ENCODE assay signal across 36 mouse cellular contexts in the genomic region with DNA sequence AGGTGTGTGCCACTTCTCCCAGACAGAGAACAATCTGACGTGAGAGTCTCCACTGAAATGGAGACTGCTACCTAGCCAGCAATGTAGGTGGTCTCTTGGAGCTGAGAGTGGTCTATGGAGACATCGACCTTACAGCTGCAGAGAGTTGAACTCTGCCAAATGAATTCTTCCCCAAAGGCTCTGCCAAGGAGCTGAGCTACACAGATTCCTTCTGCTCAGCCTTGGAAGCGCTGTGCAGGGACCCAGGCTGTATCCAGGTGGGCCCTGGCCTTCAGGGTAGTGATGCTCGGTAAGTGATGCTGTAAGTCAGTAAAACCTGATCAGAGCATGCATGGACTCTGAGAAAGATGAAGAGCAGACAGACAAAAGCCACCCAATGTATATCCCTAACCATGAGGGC. TPM values are rescaled to one million over a fixed set of nuclear protein-coding genes. Genes with fewer than 3 reads are reported as not detected.
DNase-seq lines count a peak whose midpoint lies in the region; ATAC-seq and TF ChIP-seq lines count a peak whose summit lies in the region.
"Had no signal": no experiment of that assay in that cellular context is flagged by ENCODE, and none has a peak within 500 bp of the region (broad histone marks: within the 10 kb centered on the region; RNA-seq: fewer than 3 reads in every experiment).

No protein-coding gene starts in this region.

- H3K36me3 ChIP-seq in forebrain, embryonic 14.5 days (ENCODE audit: control insufficient read depth, insufficient read depth, low read length): no peaks in the 10 kb centered on the region
- H3K36me3 ChIP-seq in forebrain, embryonic 11.5 days (ENCODE audit: control insufficient read depth, insufficient read depth, low read length): no peaks in the 10 kb centered on the region
- no peaks in the 10 kb centered on the region for H3K36me3 ChIP-seq in hindbrain, embryonic 16.5 days (ENCODE audit: control insufficient read depth, insufficient read depth, low read length)
- H3K36me3 ChIP-seq in hindbrain, embryonic 12.5 days: no peaks in the 10 kb centered on the region
- no peaks in the 10 kb centered on the region for H3K36me3 ChIP-seq in midbrain, postnatal 0 days (ENCODE audit: insufficient read depth, low read length)
- H3K36me3 ChIP-seq in midbrain, embryonic 11.5 days (ENCODE audit: control insufficient read depth, insufficient read depth, low read length): no peaks in the 10 kb centered on the region
- H3K36me3 ChIP-seq: embryonic facial prominence, embryonic 13.5 days; G1E; lung, embryonic 15.5 days; midbrain, embryonic 13.5 days; stomach, embryonic 15.5 days had no signal

- DNase-seq in forebrain, embryonic 14.5 days (ENCODE audit: low spot score): peak; percentile 55
- no peak for DNase-seq in forebrain, embryonic 11.5 days (ENCODE audit: low spot score)
- DNase-seq in midbrain, postnatal 0 days (ENCODE audit: low spot score): peak; percentile 60
- DNase-seq in midbrain, embryonic 11.5 days (ENCODE audit: low spot score, missing footprints): no peak
- DNase-seq: adrenal gland, postnatal 14 days; embryo, embryonic 11 days; gastrocnemius, adult 2 months; gastrocnemius, postnatal 36 days; heart, adult 18-20 months; heart, postnatal 36 days; kidney, adult 8-10 months; kidney, postnatal 4 days; lung, postnatal 4 days; right cerebral cortex, postnatal 14 days; thymus, adult 18-20 months; thymus, postnatal 25 days had no signal

- H3K27me3 ChIP-seq in forebrain, embryonic 14.5 days (replicated peaks; ENCODE audit: control insufficient read depth, insufficient read depth, low read length): no peaks in the 10 kb centered on the region
- no peaks in the 10 kb centered on the region for H3K27me3 ChIP-seq in forebrain, embryonic 11.5 days (ENCODE audit: control insufficient read depth, insufficient read depth, low read length)
- H3K27me3 ChIP-seq in hindbrain, embryonic 16.5 days (replicated peaks; ENCODE audit: control insufficient read depth, insufficient read depth, low read length): no peaks in the 10 kb centered on the region
- H3K27me3 ChIP-seq in hindbrain, embryonic 12.5 days: no peaks in the 10 kb centered on the region
- H3K27me3 ChIP-seq in midbrain, postnatal 0 days (ENCODE audit: insufficient read depth, low read length): 0 out of 2 replicates have a peak, but pooled peaks cover 2% of the 10 kb centered on the region
- H3K27me3 ChIP-seq in midbrain, embryonic 11.5 days (ENCODE audit: control insufficient read depth, insufficient read depth, low read length): no peaks in the 10 kb centered on the region
- H3K27me3 ChIP-seq: embryonic facial prominence, embryonic 13.5 days; lung, embryonic 15.5 days; midbrain, embryonic 13.5 days; stomach, embryonic 15.5 days had no signal

- H3K4me3 ChIP-seq in forebrain, embryonic 14.5 days (ENCODE audit: low read depth, low read length): no peak overlapping the region
- H3K4me3 ChIP-seq in forebrain, embryonic 11.5 days (ENCODE audit: low read depth, low read length): no peak overlapping the region
- no peak overlapping the region for H3K4me3 ChIP-seq in hindbrain, embryonic 16.5 days (ENCODE audit: low read length)
- no peak overlapping the region for H3K4me3 ChIP-seq in hindbrain, embryonic 12.5 days
- no peak overlapping the region for H3K4me3 ChIP-seq in midbrain, postnatal 0 days (ENCODE audit: low read depth, low read length)
- no peak overlapping the region for H3K4me3 ChIP-seq in midbrain, embryonic 11.5 days (ENCODE audit: low read depth, low read length)
- H3K4me3 ChIP-seq: embryonic facial prominence, embryonic 13.5 days; gastrocnemius, adult 2 months; lung, embryonic 15.5 days; megakaryocyte, embryonic 14.5 days; midbrain, embryonic 13.5 days; stomach, embryonic 15.5 days had no signal

- no peaks in the 10 kb centered on the region for H3K4me1 ChIP-seq in forebrain, embryonic 14.5 days (ENCODE audit: control insufficient read depth, insufficient read depth, low read length)
- H3K4me1 ChIP-seq in forebrain, embryonic 11.5 days (replicated peaks; ENCODE audit: control insufficient read depth, insufficient read depth, low read length): no peaks in the 10 kb centered on the region
- H3K4me1 ChIP-seq in hindbrain, embryonic 16.5 days (ENCODE audit: control insufficient read depth, insufficient read depth, low read depth, low read length): no peaks in the 10 kb centered on the region
- no peaks in the 10 kb centered on the region for H3K4me1 ChIP-seq in hindbrain, embryonic 12.5 days
- no peaks in the 10 kb centered on the region for H3K4me1 ChIP-seq in midbrain, postnatal 0 days (ENCODE audit: insufficient read depth, low read length)
- no peaks in the 10 kb centered on the region for H3K4me1 ChIP-seq in midbrain, embryonic 11.5 days (ENCODE audit: control insufficient read depth, insufficient read depth, low read length)
- H3K4me1 ChIP-seq: lung, embryonic 15.5 days; midbrain, embryonic 13.5 days; stomach, embryonic 15.5 days had no signal

- 70% methylated on average over 4 of the region's 4 CpGs for WGBS in forebrain, embryonic 14.5 days
- 82% methylated on average over 4 of the region's 4 CpGs for WGBS in forebrain, embryonic 11.5 days
- WGBS in hindbrain, embryonic 16.5 days: 74% methylated on average over 4 of the region's 4 CpGs
- 78% methylated on average over 4 of the region's 4 CpGs for WGBS in hindbrain, embryonic 12.5 days
- WGBS in midbrain, postnatal 0 days: 68% methylated on average over 4 of the region's 4 CpGs
- 77% methylated on average over 4 of the region's 4 CpGs for WGBS in midbrain, embryonic 11.5 days

- no peak overlapping the region for H3K4me2 ChIP-seq in forebrain, embryonic 14.5 days (ENCODE audit: low read length)
- no peak overlapping the region for H3K4me2 ChIP-seq in forebrain, embryonic 11.5 days (ENCODE audit: low read depth, low read length, severe bottlenecking)
- no peak overlapping the region for H3K4me2 ChIP-seq in hindbrain, embryonic 16.5 days (ENCODE audit: low read length)
- H3K4me2 ChIP-seq in hindbrain, embryonic 12.5 days (replicated peaks): no peak overlapping the region
- H3K4me2 ChIP-seq in midbrain, postnatal 0 days (ENCODE audit: low read depth, low read length, poor library complexity, severe bottlenecking): no peak overlapping the region
- H3K4me2 ChIP-seq in midbrain, embryonic 11.5 days: no peak overlapping the region
- H3K4me2 ChIP-seq: embryonic facial prominence, embryonic 13.5 days; heart, embryonic 11.5 days; liver, embryonic 11.5 days; lung, embryonic 15.5 days; midbrain, embryonic 13.5 days; stomach, embryonic 15.5 days had no signal

- H3K9me3 ChIP-seq in forebrain, embryonic 14.5 days (replicated peaks; ENCODE audit: control insufficient read depth, low read length): no peaks in the 10 kb centered on the region
- no peaks in the 10 kb centered on the region for H3K9me3 ChIP-seq in forebrain, embryonic 11.5 days (ENCODE audit: control insufficient read depth, low read length)
- H3K9me3 ChIP-seq in hindbrain, embryonic 16.5 days (ENCODE audit: control insufficient read depth, low read length): no peaks in the 10 kb centered on the region
- H3K9me3 ChIP-seq in hindbrain, embryonic 12.5 days (replicated peaks): no peaks in the 10 kb centered on the region
- no peaks in the 10 kb centered on the region for H3K9me3 ChIP-seq in midbrain, postnatal 0 days (ENCODE audit: low read length)
- no peaks in the 10 kb centered on the region for H3K9me3 ChIP-seq in midbrain, embryonic 11.5 days (ENCODE audit: control insufficient read depth, low read length)
- H3K9me3 ChIP-seq: embryonic facial prominence, embryonic 13.5 days; G1E; lung, embryonic 15.5 days; megakaryocyte, embryonic 14.5 days; midbrain, embryonic 13.5 days; stomach, embryonic 15.5 days had no signal

- no peak overlapping the region for H3K9ac ChIP-seq in forebrain, embryonic 14.5 days (ENCODE audit: low read length)
- no peak overlapping the region for H3K9ac ChIP-seq in forebrain, embryonic 11.5 days (ENCODE audit: low read length)
- no peak overlapping the region for H3K9ac ChIP-seq in hindbrain, embryonic 16.5 days (ENCODE audit: low read depth, low read length)
- no peak overlapping the region for H3K9ac ChIP-seq in hindbrain, embryonic 12.5 days
- H3K9ac ChIP-seq in midbrain, postnatal 0 days (replicated peaks; ENCODE audit: low read length, poor library complexity, severe bottlenecking): no peak overlapping the region
- H3K9ac ChIP-seq in midbrain, embryonic 11.5 days (ENCODE audit: low read length): no peak overlapping the region
- H3K9ac ChIP-seq: embryonic facial prominence, embryonic 13.5 days; lung, embryonic 15.5 days; midbrain, embryonic 13.5 days; stomach, embryonic 15.5 days had no signal

- no peak overlapping the region for H3K27ac ChIP-seq in forebrain, embryonic 14.5 days (ENCODE audit: low read depth, low read length)
- H3K27ac ChIP-seq in forebrain, embryonic 11.5 days (ENCODE audit: low read depth, low read length): no peak overlapping the region
- peak overlapping the region; percentile 44; the same call in 1 of the 2 replicates for H3K27ac ChIP-seq in hindbrain, embryonic 16.5 days (ENCODE audit: low read depth, low read length)
- H3K27ac ChIP-seq in hindbrain, embryonic 12.5 days: no peak overlapping the region
- H3K27ac ChIP-seq in midbrain, postnatal 0 days (ENCODE audit: low read depth, low read length): no peak overlapping the region
- H3K27ac ChIP-seq in midbrain, embryonic 11.5 days (ENCODE audit: low read depth, low read length): no peak overlapping the region
- H3K27ac ChIP-seq: embryonic facial prominence, embryonic 13.5 days; gastrocnemius, adult 2 months; kidney, postnatal 0 days; lung, embryonic 15.5 days; midbrain, embryonic 13.5 days; stomach, embryonic 15.5 days had no signal

- no peak for TF ChIP-seq CTCF in midbrain, postnatal 0 days (IDR thresholded peaks at IDR 0.05)

- peak; percentile 32; the same call in 1 of the 2 replicates for ATAC-seq in forebrain, embryonic 14.5 days
- no peak for ATAC-seq in forebrain, embryonic 11.5 days (replicated peaks; ENCODE audit: low FRiP score)
- peak; percentile 73 for ATAC-seq in hindbrain, embryonic 16.5 days
- ATAC-seq in hindbrain, embryonic 12.5 days (ENCODE audit: low FRiP score): no peak
- ATAC-seq in midbrain, postnatal 0 days (ENCODE audit: low FRiP score): no peak; the same call in 1 of the 2 replicates
- no peak for ATAC-seq in midbrain, embryonic 11.5 days (ENCODE audit: low FRiP score)
- no peak for ATAC-seq in erythroid progenitor cell, adult 5-6 weeks (replicated peaks; ENCODE audit: low FRiP score, poor library complexity, severe bottlenecking)
- ATAC-seq: intestine, embryonic 16.5 days; midbrain, embryonic 13.5 days; Patski had no signal

RNA-seq across cellular contexts. Expression of a gene that starts 10.8 kb away (rescaled TPM):
- polyA plus RNA-seq in forebrain, embryonic 14.5 days (2014; fragmentation: Nextera tagmentation; extraction: Ambion mirVana): not detected in 2 replicates
- not detected in 2 replicates for polyA plus RNA-seq in forebrain, embryonic 11.5 days (2014; fragmentation: Nextera tagmentation; extraction: Ambion mirVana)
- not detected in 2 replicates for polyA plus RNA-seq in hindbrain, embryonic 16.5 days (2015; fragmentation: Nextera tagmentation; extraction: Ambion mirVana)
- polyA plus RNA-seq in hindbrain, embryonic 12.5 days (2016; fragmentation: Nextera tagmentation; extraction: Ambion mirVana): not detected in 2 replicates
- not detected in 2 replicates for total RNA-seq in midbrain, postnatal 0 days (2014; rRNA removed)
- polyA plus RNA-seq in midbrain, postnatal 0 days (2015; fragmentation: Nextera tagmentation; extraction: Ambion mirVana): not detected in 2 replicates
- not detected in 2 replicates for polyA plus RNA-seq in midbrain, embryonic 11.5 days (2014; fragmentation: Nextera tagmentation; extraction: Ambion mirVana)
- total RNA-seq in erythroid progenitor cell, adult 5-6 weeks (2015; ENCODE audit: low replicate concordance): not detected in 2 replicates
- not detected in 2 replicates for total RNA-seq in erythroid progenitor cell, adult 5-6 weeks (2017; ENCODE audit: low replicate concordance)
- total RNA-seq: adrenal gland, postnatal 14 days; G1E; gastrocnemius, adult 2 months; gastrocnemius, postnatal 36 days; heart, adult 18-20 months; heart, postnatal 36 days; layer of hippocampus, adult 8-10 months; layer of hippocampus, postnatal 25 days; monocyte, adult 5-6 weeks had no signal
- polyA plus RNA-seq: embryonic facial prominence, embryonic 13.5 days; G1E; heart, embryonic 11.5 days; heart, embryonic 16.5 days; intestine, embryonic 16.5 days; kidney, postnatal 0 days; limb, embryonic 11.5 days; liver, embryonic 11.5 days; lung, embryonic 15.5 days; midbrain, embryonic 13.5 days; neural tube, embryonic 14.5 days; Patski; stomach, embryonic 15.5 days had no signal

RNA-seq across cellular contexts. Expression of a gene that starts 11.1 kb away (rescaled TPM):
- polyA plus RNA-seq in forebrain, embryonic 14.5 days (2014; fragmentation: Nextera tagmentation; extraction: Ambion mirVana): 35.5 and 41.1 TPM in 2 replicates
- 108 and 118 TPM in 2 replicates for polyA plus RNA-seq in forebrain, embryonic 11.5 days (2014; fragmentation: Nextera tagmentation; extraction: Ambion mirVana)
- 22.4 and 26.6 TPM in 2 replicates for polyA plus RNA-seq in hindbrain, embryonic 16.5 days (2015; fragmentation: Nextera tagmentation; extraction: Ambion mirVana)
- polyA plus RNA-seq in hindbrain, embryonic 12.5 days (2016; fragmentation: Nextera tagmentation; extraction: Ambion mirVana): 47.4 and 49.2 TPM in 2 replicates
- total RNA-seq in midbrain, postnatal 0 days (2014; rRNA removed): 17.8 and 21.6 TPM in 2 replicates
- 16.7 and 16.9 TPM in 2 replicates for polyA plus RNA-seq in midbrain, postnatal 0 days (2015; fragmentation: Nextera tagmentation; extraction: Ambion mirVana)
- polyA plus RNA-seq in midbrain, embryonic 11.5 days (2014; fragmentation: Nextera tagmentation; extraction: Ambion mirVana): 74.4 and 82.7 TPM in 2 replicates
- 64.9 and 72.5 TPM in 2 replicates for total RNA-seq in erythroid progenitor cell, adult 5-6 weeks (2015; ENCODE audit: low replicate concordance)
- 55.1 and 71.9 TPM in 2 replicates for total RNA-seq in erythroid progenitor cell, adult 5-6 weeks (2017; ENCODE audit: low replicate concordance)

RNA-seq across cellular contexts. Expression of a gene that starts 40.6 kb away (rescaled TPM):
- polyA plus RNA-seq in forebrain, embryonic 14.5 days (2014; fragmentation: Nextera tagmentation; extraction: Ambion mirVana): 2.4 TPM in 2 replicates
- 3.9 and 5.3 TPM in 2 replicates for polyA plus RNA-seq in forebrain, embryonic 11.5 days (2014; fragmentation: Nextera tagmentation; extraction: Ambion mirVana)
- 5.2 and 5.6 TPM in 2 replicates for polyA plus RNA-seq in hindbrain, embryonic 16.5 days (2015; fragmentation: Nextera tagmentation; extraction: Ambion mirVana)
- polyA plus RNA-seq in hindbrain, embryonic 12.5 days (2016; fragmentation: Nextera tagmentation; extraction: Ambion mirVana): 5.5 and 7.7 TPM in 2 replicates
- 7.9 and 13.2 TPM in 2 replicates for total RNA-seq in midbrain, postnatal 0 days (2014; rRNA removed)
- 3.3 and 3.9 TPM in 2 replicates for polyA plus RNA-seq in midbrain, postnatal 0 days (2015; fragmentation: Nextera tagmentation; extraction: Ambion mirVana)
- polyA plus RNA-seq in midbrain, embryonic 11.5 days (2014; fragmentation: Nextera tagmentation; extraction: Ambion mirVana): 3.9 and 4.0 TPM in 2 replicates
- total RNA-seq in erythroid progenitor cell, adult 5-6 weeks (2015; ENCODE audit: low replicate concordance): 38.1 and 49.7 TPM in 2 replicates
- 63.8 and 64.3 TPM in 2 replicates for total RNA-seq in erythroid progenitor cell, adult 5-6 weeks (2017; ENCODE audit: low replicate concordance)

RNA-seq across cellular contexts. Expression of a gene that starts 50.5 kb away (rescaled TPM):
- 7.9 and 9.6 TPM in 2 replicates for polyA plus RNA-seq in forebrain, embryonic 14.5 days (2014; fragmentation: Nextera tagmentation; extraction: Ambion mirVana)
- 1.8 and 2.5 TPM in 2 replicates for polyA plus RNA-seq in forebrain, embryonic 11.5 days (2014; fragmentation: Nextera tagmentation; extraction: Ambion mirVana)
- 22.2 and 23.4 TPM in 2 replicates for polyA plus RNA-seq in hindbrain, embryonic 16.5 days (2015; fragmentation: Nextera tagmentation; extraction: Ambion mirVana)
- polyA plus RNA-seq in hindbrain, embryonic 12.5 days (2016; fragmentation: Nextera tagmentation; extraction: Ambion mirVana): 5.1 and 6.1 TPM in 2 replicates
- 20.6 and 28.4 TPM in 2 replicates for total RNA-seq in midbrain, postnatal 0 days (2014; rRNA removed)
- 19.2 and 20.9 TPM in 2 replicates for polyA plus RNA-seq in midbrain, postnatal 0 days (2015; fragmentation: Nextera tagmentation; extraction: Ambion mirVana)
- polyA plus RNA-seq in midbrain, embryonic 11.5 days (2014; fragmentation: Nextera tagmentation; extraction: Ambion mirVana): 2.2 and 2.5 TPM in 2 replicates
- 0.72 TPM in 1 of 2 replicates, not detected in the other for total RNA-seq in erythroid progenitor cell, adult 5-6 weeks (2015; ENCODE audit: low replicate concordance)
- not detected in 2 replicates for total RNA-seq in erythroid progenitor cell, adult 5-6 weeks (2017; ENCODE audit: low replicate concordance)

Comparison
In these comparisons a context has a peak if more than half of its experiments do, and no peak if none do; other contexts are left out.
1. ATAC-seq: peak in forebrain, embryonic 14.5 days (single experiment) and hindbrain, embryonic 16.5 days (single experiment); none in forebrain, embryonic 11.5 days (single experiment), hindbrain, embryonic 12.5 days (single experiment), midbrain, postnatal 0 days (single experiment), midbrain, embryonic 11.5 days (single experiment) and erythroid progenitor cell, adult 5-6 weeks (single experiment).
2. DNase-seq: peak in forebrain, embryonic 14.5 days (single experiment) and midbrain, postnatal 0 days (single experiment); none in forebrain, embryonic 11.5 days (single experiment) and midbrain, embryonic 11.5 days (single experiment).